Mouse (Mus musculus): ENCODE results near the gene Mrpl53.

Gene Mrpl53

DNA sequence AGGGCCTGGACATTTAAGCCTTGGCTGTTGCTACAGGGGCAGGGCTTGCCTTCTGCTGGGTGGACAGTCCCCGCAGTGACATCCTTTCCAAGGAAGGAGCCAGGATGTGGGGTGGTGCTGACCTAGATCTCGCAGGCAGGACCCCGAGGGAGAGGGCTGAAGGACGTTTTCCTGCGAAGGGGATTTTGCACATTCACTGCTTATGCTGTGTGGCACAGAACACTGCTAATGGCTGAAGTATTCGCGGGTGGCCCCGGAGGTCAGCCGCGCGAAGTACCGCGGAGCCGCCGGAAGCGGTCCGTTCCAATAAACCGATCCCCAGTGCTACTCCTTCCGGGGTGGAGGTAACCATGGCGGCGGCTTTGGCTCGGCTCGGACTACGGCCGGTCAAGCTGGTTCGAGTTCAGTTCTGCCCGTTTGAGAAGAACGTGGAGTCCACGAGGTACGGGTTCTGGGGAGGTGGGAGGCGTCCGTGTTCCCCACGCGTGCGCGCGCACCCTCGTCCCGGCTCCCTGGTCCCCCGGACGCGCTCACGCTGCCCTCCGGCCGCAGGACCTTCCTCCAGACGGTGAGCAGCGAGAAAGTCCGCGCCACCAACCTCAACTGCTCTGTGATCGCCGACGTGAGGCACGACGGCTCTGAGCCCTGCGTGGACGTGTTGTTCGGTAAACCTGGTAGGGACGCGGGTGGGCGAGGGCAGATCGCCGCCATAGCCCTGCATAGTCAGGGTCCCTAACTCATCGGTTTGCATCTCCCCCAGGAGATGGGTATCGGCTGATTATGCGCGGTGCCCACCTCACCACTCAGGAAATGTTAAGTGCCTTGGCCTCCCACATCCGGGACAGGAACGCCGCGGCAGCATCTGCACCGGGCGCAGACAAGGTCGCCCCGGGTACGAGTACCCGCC is at the start of gene Mrpl53:
Gene Mrpl53, plus strand, starts transcription at position 279 of the 907 bp plus-strand sequence.
- DNase-seq (ENCODE audit: low spot score in 2 of 2) = peak; percentile 84 to 85

DNA sequence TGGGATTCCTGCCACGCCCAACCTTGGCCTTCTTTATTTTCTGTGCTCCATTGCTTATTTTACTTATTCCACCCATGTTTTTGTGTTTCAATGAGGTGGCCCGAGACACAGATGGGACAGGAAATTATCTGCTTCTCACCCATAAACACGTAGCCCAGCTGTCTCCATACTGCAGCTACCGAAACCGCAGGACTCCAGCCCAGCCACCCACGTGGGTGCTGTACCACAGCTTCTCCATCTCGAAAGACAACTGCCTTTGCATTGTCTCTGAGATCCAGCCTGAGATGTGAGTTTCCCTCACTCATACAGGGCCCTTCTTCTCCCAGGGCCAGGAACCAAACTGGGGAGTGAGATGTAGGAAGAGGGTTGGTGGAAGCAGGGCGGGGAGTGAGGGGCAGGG is 42.8 kb upstream of the Mrpl53 start:
- DNase-seq (ENCODE audit: low spot score in 2 of 2) = no peak

DNA sequence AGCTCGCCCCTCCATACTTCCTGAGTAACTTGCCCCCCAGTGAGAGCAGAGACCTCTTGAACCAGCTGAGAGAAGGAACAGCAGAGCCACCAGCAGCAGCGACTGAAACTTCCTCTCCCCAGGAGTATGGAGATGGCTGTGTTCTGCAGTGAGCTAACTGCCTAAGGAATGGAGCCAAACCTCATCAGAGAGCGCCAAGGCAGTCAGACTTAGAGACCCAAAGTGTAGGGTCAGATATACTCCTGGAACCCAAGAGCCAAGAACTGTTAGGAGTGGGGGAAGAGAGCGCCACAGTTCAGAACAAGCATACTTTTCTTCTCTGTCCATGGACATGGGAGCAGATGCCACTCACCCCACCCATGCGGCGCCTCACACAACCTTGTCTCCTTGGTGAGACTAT is 42.4 kb upstream of the Mrpl53 start:
- no peak for DNase-seq (ENCODE audit: low spot score in 2 of 2)

DNA sequence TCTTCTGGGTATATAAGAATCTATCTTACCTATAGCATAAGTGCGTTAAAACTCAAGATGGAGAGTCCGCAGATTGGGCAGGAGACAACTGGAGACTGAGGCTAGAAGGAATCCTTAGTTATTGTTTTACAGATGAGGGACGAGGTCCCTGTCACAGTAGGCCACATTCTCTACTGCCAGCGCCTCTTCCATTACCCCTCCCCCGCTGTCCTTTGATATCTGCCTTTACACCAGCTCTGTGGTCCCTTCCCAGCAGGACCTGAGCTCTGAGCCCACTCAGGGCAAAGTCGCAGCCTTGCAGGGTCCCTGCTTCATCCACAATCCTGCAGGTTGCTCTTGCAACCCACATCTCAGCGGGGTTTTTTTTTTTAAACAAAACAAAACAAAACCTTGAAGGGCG is 40.6 kb upstream of the Mrpl53 start:
- no peak for DNase-seq (ENCODE audit: low spot score in 2 of 2)

DNA sequence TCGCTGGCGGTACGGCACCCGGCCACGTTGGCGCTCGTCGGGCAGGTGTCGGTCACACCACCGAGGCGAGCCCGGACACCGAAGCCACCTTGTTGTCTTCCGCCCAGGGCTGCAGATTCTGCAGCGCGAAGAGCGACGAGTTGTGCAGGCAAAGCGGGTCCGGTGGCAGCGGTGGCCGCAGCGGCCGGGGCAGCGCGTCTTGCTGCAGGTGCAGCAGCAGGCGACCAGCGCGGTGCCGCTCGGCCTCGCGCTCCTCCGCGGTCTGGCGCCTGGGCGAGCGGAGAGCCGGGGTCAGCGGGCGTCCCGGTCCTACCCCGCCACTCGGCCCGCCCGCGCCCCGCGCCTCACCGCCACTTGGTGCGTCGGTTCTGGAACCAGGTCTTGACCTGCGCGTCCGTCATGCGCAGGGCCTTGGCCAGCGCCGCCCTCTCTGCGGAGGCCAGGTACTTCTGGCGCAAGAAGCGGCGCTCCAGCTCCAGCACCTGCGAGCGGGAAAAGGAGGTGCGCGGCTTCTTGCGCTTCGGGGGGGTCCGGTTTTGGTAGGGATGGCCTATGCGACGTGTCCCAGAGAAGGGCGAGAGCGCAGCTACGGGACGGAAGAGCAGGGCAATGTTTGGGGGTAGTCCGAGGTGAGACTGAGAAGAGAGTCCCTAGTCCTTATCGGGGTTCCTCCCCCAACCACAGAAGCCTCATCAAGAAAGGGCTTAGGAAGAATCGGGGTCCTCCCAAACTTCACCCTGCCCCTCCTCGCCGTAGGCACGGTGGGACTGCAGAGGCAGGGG is 39.9 kb upstream of the Mrpl53 start:
- no peak for DNase-seq (ENCODE audit: low spot score in 2 of 2)

DNA sequence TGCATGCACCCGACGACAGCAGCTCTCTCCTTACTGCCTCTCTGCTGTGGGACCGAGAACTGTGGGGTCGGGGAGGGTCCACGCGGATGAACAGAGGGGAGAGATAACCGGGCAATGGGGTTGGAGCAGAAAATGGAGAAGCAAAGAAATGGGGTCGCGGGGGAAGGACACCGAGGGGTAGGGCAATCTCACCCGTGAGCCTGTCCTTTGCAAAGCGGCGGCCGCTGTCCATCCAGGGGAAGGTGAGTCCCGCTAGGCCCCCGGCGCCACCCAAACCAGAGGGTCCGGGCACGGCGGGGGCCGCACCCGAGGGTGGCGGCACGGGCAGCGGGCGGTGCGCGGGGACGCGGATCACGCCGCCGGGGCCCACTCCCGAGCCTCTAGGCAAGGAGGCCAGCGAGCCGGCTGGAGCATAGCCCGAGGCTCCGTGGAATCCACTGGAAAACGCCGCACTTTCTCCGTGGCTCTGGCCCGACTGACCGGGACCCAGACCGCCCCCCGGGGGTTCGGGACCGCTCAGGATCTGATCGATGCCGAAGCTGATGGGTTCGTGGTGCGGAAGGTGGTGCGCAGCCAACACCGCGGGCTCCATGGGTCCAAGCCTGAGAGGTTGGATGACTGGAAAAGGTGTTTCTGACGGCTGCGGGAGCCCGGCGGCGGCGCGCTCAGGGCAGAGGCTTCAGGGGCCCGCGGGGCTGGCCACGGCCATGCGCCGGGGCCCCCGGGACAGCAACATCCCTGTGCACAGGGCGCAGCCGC is 39.2 kb upstream of the Mrpl53 start:
- no peak for DNase-seq (ENCODE audit: low spot score in 2 of 2)

DNA sequence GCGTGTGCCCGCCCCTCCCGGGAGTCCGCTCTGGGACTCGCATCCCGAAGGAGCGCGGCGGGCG is 38.8 kb upstream of the Mrpl53 start, which contains the start of gene Tlx2:
Gene Tlx2, minus strand, starts transcription at position 47 of the 64 bp plus-strand sequence.
- DNase-seq (ENCODE audit: low spot score in 2 of 2) = no peak

DNA sequence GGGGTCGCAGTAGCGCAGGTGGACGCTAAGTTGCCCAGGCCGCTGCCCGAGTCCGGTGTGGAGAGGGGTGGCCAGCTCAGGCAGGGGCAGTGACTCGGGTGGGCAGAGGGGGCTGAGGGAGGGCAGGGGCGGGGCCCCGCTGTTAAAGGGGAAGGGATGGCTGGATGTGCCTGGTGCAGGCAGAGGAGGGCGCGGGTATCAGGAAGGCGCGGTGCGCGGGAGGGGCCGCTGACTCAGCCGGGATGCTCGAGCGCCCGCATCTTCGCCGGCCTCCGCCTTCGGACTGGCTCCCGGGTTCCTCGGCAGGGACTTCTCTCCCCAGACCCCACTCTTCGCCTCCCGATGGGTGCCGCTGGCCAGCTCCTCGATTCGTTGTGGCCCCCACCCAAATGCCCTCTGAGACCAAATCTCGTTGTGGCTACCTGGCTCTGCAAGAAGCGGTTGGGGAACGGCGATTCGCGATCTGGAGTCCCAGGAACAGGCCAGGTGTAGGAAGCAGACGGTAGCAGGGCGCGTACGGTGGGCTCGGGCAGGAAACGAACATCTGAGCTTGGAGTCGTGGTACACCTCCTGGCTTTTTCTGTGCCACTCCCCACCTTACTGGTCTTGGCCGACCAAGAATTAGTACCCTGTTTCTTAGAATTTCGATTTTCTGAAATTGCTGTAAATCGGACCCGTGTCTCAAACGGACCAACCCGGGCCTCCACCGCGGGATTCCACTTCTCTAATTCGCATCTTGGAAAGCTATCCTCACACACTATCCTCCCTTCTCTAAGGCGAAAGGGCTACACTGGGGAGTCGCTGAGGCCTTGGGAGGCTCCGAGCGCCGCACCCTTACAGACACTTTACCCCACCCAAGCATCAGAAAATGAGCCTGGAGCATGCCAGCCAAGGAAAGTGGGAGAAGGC is 38.3 kb upstream of the Mrpl53 start:
- DNase-seq (ENCODE audit: low spot score in 2 of 2) = peak in 1 of 2 experiments; percentile 47

DNA sequence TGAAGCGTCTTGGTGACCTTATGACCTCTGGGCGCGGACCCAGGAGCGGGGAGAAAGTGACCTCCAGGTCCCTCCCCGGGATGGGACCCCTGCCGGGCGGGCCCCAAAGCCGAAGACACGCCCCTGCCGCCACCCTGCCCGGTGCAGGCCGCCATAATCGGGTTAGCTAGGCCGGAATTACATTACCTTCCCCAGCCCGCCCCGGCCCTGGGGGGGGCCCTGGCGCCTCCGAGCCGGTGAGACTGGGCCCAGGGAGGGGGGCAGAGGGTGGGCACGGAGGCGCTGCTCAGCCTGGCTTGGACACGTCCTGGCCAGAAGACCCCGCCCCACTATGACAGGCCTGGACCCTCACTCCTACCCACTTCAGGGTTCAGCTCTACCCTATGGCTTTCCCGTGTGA is 37.6 kb upstream of the Mrpl53 start:
- DNase-seq (ENCODE audit: low spot score in 2 of 2) = no peak

DNA sequence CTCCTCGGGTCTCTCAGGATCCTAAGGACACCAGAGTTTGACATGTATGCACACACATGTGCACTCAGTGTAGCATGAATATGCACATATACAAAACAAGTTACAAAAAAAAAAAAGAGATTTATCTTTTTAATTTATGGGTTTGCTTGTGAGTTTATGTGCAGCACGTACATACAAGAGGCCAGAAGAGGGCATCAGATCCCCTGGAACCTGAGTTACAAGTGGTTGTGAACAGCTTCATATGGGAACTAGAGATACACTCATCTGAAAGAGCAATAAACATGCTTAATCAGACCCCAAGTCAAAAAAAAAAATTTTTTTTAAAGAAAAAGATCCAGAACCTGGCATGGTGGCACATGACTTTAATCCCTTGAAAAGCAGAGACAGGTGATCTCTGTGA is 33.9 kb upstream of the Mrpl53 start:
- no peak for DNase-seq (ENCODE audit: low spot score in 2 of 2)

DNA sequence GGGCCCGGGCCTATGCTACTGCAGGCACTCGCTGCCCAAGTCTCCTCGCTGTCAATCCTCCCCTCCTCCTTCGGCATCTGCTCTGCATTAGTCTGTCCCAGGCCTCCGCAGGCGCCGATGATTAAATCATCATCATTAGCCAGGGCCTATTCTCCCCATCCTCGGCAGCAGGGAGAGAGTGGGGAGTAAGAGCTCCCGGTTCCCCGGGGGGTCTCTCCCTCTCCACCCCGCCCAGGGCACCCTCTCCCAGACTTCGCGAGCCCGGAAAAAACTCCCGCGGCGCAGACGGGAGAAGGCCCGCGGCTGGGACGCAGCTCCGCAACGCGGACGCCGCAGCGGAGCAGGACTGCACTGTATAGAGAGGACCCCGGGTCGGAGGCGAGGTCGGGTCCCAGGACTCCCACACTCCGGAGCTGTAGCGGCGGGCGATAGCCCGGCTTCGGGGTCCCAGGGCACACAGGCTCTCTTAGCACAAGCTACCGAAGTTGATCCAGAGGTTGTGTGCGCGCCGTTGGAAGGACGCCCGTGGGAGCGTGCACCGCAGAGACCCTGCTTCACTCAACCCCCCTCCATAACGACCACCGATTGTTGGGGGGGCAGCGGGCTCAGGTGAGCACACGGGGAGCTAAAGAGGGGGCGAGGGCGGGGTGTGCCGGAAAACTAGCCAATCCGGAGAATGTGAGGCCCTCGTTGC is 31.1 kb upstream of the Mrpl53 start, which contains the start of gene Pcgf1:
Gene Pcgf1, plus strand, starts transcription at position 240 of the 694 bp plus-strand sequence.
- DNase-seq (ENCODE audit: low spot score in 2 of 2) = no peak

DNA sequence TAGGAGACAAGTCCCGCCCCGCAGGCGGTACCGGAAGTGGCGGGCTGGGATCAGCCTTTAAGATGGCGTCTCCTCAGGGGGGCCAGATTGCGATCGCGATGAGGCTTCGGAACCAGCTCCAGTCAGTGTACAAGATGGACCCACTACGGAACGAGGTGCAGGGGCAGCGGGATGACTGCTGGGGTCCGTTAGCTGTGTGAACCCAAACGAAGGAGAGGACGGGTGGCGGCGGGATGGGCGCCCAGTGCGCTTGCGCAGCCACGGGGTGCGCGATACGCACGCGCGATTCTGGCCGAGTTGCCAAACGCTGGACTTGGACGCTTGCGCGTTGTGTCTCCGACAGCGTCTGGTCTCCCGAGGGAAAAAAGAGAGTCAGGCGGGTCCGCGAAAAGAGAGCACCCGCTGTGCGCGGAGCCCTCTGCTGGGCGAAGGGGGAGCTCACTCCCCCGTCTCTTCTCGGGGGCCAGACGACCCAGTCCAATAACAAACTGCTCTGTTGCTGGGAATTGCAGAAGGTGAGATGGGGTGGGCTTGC is 30.4 kb upstream of the Mrpl53 start:
- peak; percentile 100 for DNase-seq (ENCODE audit: low spot score in 2 of 2)

DNA sequence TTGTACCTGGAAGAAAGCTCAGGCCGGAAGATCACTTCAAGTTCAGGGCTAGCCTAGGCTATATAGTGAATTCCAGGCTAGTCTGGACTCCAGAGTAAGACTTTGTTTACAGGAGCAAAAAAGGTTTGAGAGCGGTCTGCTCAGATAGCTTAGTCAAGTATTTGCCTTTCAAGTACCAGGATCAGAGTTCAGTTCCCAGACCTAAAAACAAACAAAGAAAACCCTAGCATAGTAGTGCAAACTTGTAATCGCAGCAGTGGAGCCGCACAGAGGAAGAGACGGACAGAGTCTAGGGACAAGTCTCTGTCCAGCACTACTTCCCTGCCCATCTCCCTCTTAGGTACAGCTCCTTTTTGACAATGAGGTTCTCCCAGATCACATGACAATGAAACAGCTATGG is 28.6 kb upstream of the Mrpl53 start:
- DNase-seq (ENCODE audit: low spot score in 2 of 2) = no peak

DNA sequence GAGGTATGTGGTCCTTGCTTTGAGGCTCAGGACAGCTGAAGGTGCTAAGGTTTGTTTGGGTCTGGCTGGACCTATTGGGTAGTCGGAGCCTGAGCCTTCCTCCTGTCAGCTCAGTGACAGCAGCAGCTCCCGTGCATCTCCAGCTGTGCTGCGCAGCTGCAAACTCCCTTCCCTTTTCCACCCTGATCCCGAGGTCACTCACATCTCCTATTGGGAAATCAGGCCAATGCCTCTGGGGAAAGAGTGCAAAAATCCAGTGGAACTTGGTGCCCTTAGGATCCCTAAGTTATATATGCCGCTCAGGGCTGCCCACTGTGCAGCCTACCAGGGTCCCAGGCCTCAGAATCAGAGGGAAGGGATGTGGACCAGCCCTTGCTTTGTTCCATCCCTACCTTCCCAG is 25.3 kb upstream of the Mrpl53 start:
- no peak for DNase-seq (ENCODE audit: low spot score in 2 of 2)

DNA sequence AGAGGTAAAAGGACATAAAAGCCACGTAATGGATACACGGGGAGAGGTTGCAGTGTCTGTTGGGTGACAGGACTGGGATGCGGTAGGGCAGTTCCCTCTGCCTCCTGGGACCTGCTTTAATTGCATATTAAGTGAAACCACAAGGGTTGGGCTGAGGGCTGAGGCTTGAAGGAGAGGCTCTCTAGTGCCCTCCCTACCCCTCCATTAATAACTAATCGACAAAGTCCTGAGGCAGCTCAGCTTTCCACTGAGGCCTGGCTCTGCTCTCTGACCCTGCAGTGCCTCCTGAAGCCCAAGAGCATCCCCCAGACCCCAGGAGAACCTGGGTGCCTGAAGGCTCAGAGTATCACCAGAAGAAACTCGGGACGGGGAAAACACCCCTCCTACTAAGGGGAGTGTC is 24.4 kb upstream of the Mrpl53 start:
- no peak for DNase-seq (ENCODE audit: low spot score in 2 of 2)

DNA sequence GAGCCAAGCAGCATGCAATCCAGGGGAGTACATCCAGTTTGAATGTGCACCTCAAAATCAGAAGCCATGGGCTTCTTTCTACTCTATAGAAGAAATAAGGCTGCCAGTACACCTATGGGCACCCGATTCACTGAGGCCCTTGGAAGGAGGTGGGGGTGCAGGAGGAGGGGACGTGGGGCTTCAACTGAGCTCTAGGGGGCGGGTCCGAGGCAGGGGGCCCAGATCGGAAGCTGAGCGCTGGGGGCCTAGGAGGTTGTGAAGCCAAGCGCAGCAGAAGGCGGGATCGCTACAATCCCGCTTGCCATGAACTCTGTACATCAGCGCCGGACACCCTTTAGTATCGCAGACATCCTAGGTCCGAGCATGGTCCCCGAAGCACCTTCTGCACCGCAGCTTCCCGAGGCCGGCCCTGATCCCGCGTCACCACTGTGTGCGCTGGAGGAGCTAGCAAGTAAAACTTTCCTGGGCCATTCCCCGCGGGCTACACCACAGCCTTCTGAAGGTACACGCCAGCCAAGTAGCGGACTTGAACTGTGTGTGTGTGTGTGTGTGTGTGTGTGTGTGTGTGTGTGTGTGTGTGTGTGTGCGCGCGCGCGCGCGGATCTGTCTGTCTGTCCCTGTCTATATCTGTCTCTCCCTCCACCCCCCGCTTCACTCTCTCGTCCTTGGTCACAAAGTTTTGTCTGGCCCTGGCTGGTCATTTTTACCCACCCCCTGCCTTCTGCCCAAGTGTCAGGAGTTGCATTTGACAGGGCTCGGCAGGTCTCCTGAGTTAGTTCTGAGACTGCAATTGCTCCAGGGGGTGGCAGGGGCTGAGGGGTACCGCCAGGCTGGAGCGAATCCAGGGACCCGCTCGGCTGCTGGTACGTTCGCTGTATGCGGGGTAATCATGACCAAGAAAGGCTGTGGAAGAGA is 22.5 kb upstream of the Mrpl53 start, which contains the start of gene Lbx2:
Gene Lbx2, plus strand, starts transcription at position 247 of the 915 bp plus-strand sequence.
- no peak for DNase-seq (ENCODE audit: low spot score in 2 of 2)

DNA sequence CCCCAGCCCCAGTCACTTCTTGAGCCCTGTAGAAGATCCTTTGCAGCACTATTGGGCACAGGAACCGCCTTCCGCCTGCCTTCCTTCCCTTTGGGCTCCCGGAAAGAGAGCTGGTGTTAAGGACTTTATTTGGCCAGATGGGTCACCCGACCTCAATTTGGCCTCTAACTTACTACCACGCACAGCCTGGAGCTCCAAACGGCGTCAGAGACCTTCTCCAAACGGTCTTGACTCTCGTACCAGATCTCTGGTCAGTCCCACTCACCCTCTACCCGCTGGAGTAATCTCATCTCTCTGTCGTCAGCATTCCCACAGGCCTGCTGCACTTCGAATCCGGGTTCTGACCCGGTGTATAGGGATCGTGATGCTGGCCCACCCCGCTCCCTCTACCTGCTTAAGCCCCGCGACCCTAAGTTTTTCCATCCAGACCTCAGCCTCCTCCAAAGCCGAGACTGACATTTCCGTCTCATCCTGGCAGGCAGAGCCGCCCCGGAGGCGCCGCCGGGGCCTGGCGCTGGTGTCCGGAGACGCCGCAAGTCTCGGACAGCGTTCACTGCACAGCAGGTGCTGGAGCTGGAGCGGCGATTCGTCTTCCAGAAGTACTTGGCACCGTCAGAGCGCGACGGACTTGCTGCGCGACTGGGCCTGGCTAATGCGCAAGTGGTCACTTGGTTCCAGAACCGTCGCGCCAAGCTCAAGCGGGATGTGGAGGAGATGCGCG is 21.5 kb upstream of the Mrpl53 start:
- no peak for DNase-seq (ENCODE audit: low spot score in 2 of 2)

DNA sequence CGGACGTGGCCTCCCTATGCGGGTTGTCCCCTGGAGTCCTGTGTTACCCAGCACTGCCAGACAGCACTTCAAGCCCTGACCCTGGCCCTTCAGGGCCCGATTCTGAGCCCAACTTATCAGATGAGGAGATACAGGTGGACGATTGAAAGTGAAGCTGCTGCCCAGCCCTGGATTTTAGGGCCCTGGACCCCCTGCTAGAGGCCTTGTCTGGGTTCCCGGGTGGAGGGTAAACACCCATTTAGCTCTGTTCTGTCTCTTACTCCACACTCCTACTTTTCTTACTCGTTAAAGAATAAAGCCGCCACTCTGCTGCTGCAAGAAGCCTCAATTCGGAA is 20.9 kb upstream of the Mrpl53 start:
- DNase-seq (ENCODE audit: low spot score in 2 of 2) = no peak
